Mouse (Mus musculus) 3134 (cell line): ENCODE results near the gene Egf.

Source experiments
- DNase-seq: peaks from one replicate; pipeline ENCODE4 v3.0.0-alpha.2; 2011; ENCODE audit warnings: low spot score; ENCODE audit not compliant: insufficient read length; ENCODE audit errors: extremely low read depth

The Egf gene

DNA sequence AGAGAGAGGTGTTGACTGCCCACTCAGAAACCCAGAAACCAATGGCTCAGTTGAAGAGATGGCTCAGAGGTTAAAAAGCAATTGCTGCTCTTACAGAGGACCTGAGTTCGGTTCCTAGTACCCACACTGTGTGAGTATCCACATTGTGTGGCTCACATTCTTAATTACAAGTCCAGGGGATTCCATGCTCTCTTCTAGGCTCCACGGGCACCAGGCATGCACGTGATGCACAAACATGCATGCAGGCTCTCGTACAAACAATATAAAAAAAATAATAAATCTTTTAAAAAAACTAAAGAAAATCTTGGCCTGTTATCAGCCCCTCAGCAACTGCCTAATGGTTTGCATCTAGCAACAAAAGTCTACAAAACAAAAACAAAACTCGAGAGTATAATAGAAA lies 30.6 kb downstream of the Egf start:
- no peak for DNase-seq

DNA sequence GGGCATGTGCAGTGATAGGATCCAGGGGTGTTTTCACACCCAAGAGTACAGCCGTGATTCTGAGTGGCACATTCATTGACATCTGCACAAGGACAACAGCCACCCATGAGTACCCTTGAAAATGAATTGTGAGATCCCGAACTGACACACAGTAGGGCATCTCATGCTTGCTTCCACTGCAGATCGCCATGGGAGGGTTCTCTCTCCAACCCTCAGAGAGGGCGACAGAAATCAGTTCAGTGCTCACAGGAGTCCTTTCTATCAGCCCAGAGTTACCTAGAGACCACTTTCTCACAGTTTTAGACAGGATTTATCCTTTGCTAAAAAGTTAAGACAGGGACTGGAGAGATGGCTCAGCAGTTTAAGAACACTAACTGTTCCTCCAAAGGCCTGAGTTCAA lies 31.8 kb downstream of the Egf start:
- DNase-seq: no peak

DNA sequence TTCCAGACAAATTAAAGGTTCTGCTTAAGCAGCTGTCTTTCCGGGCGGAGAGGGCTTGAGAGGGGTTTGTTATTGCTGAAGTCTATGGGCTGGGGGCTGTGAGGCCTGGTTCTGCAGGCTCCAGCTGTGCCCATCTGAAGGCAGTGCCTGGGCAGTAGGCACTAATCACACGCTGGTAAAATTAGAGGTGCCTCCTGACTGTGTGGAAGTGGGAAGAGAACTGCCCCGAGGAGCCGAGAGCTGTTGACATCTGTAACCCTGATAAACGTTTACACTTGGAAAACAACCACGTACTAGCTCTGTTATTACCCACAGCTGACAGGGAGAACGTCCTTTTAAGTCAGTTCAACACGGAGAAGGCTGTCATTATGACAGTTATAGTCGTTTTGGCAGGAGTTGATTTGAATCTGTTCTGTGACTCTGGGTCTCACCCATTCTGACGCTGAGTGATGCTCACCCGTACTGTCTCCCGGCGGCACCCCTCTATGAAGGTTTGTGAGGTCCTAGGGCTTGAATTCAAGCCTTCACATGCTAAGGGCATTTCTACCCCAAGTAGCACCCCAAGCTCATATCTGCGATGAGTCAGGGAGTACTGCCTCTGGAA lies 40.5 kb downstream of the Egf start:
- DNase-seq: no peak

DNA sequence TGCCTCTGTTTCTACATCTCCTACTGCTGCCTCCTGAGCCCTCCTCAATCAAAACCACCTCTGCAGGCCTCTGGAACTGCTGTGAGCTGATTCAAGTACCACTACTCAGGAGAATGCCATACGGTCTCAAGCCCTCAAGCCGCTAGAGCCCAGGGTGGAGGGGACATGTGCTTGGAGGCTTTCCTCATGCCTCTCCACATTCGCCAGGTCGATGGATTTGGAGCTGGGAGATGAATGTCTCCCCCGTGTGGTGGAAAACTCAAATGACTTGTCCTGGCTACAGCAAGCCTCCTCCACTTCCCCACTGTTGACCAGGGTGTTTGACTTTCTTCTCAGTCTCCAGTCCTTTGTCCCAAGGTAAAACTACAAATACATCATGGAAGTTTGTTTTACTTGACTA lies 47.0 kb downstream of the Egf start:
- no peak for DNase-seq

DNA sequence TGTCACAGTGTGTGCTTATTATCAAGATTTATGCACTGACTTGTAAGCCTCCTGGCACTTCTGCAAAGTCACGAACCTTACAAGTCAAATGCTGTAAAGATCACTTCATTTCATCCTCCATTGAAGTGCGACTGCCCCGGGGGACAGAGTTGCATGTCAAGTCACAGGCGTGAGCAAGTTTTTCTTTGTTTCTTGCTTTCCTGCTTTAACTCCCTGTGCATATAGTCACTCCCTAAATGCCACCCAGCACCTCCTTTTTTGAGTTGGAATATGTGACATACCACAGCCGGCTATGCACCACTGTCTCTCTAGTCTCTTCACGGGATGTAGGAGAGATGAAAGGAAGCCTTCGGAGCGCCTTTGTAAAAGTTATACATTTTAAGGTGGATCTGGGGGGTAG lies 56.2 kb downstream of the Egf start:
- no peak for DNase-seq

DNA sequence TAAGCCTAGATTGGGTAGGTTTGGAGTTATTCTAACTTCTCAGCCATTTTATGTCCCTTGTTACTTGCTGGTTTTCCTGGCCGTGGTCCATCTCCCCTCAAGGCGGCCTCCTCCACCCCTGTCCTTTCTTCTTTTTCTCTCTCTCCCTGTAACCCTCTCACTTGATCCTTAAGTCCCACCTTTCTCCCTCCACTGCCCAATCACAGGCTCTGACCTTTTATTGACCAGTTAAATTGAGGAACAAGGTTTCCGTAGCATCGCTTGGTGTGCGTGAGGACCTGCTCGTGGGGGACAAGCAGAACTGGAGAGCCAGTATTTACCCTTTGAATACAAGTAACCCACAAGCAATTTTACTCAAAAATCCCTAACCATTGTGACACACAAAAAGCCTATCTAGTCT lies 56.8 kb downstream of the Egf start:
- no peak for DNase-seq

DNA sequence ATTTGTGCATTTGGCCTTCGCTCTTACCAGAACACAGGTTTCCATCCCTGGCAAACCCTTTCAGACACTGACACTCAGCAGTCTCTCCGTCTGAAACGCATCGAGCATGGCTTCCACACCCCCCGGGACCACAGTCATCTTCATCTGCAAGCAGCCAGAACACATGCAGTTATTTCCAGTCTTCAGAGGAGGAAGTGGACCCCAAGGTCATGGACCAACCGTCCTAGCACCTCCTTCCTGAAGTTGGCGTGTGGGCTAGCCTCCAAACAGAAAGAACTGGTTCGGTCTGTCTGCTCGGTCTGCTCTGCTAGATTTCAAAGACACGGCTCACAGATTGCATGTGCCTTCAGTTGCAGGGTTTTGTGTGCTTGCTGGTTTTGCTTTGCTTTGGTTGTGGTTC lies 57.4 kb downstream of the Egf start:
- DNase-seq: no peak

DNA sequence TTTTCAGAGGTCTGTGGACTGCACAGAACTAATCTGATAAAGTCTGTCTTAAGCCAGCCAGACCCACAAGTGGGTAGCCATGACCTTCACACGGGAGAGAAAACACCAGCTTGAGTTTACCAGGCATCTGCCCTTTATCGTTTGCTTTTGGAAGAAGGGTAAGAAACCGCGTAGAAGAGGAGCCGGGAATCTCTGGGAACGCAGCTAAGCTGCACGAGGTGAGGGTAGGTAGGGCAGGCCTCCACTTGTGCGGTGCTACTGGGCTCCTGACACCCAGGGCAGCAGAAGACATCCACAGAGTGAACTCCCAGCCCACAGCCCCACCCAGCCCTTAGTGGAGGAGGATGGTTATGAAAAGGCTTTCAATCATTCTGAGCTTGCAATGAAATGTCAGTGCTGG lies 59.2 kb downstream of the Egf start:
- DNase-seq: no peak

DNA sequence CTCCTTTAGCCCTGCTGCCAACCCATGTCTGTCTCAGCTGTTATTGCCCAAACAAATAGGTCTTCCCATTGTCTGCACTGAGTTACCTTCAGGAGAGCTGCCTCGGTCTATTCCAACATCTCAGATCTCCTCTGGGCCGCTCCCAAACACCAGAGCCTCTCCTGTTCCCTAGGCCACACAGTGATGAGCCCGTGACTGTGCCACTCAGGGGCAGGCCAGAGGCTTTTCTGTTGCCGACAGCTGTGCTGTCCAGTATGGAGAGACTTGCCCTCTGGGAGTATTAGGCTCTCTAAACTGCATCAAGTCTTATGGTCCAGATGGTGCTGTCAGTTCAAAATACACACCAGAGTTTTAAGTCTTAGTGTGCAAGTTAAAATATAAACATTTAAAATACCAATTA lies 61.5 kb downstream of the Egf start:
- no peak for DNase-seq

DNA sequence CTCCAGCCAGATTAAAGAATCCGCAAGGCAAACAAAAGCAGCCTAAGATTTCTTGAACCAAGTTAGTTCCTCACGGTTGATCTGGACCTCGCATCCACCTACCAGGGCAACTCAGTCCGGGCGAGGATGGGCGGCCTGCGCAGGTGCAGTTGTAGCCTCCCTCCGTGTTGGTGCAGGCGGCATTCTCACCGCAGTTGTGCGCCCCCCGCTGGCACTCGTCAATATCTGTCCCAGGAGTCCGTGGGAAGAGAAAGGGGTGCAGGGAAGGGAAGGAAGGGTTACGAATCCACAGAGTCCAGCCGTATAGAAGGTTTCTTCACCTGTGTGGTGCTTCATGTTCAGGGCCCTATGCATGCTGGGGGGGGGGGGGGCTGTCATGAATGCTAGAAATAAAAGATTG lies 62.3 kb downstream of the Egf start:
- DNase-seq: no peak

DNA sequence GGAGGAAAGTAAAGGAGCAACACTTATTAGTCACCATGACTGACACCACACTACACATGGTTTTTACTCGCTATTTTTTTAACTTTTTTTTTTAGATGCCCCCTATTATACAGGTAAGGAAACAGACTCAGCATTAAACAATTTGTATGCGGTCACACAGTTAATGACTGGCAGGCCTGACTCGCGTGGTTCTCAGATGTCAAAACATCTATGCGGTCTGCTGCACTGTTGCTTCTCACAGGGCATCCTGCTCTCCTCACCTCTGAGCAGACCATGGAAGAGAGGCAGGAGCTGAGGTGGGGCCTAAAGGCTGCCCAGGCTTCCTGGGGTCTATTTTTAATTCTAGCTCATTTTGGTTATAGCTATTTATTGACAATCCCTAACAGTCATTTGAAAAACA lies 67.7 kb downstream of the Egf start:
- no peak for DNase-seq

DNA sequence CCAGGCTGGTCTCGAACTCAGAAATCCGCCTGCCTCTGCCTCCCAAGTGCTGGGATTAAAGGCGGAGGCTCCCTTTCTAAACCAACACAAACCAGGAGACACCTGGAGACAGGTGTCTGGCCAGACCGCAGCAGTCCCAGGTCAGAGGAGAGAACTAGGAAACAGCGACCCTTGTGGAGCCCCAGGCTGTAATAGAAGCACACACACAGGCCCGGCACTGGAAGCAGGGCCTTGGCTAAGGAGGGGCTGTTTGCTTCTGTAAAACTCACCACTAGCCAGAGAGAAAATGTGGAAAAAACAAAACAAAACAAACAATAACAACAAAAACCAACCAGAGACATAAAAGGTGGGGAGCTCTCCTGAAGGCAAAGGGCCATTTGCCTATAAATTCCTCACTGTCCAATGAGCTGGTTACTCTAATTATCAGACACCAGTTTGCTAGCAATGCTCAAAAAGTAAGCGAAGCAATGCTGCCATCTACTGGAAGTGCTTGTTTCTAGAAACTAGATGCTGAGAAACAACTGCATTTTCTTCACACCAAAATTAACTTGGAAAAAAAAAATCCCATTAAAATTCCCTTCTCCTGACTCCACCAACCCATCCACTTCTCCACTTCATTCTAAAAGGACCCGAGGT lies 68.3 kb downstream of the Egf start:
- no peak for DNase-seq

DNA sequence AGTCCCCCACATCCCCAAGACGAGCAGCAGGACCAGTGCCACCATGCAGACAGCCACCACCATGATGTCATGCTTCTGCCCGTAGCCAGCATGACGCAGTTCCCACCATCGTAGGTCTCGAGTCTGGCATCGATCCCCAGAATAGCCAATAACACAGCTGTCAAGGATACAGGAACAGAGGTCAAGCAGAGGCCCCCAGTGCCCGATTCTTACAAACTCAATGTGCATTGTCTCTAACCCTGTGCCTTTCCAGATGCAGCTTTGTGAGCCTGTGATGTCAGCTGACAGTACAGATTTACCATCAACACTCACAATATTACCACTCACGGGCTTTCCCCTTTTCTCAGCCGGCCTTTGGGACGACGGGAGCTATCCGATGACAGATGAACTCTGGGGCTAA lies 68.9 kb downstream of the Egf start:
- no peak for DNase-seq

DNA sequence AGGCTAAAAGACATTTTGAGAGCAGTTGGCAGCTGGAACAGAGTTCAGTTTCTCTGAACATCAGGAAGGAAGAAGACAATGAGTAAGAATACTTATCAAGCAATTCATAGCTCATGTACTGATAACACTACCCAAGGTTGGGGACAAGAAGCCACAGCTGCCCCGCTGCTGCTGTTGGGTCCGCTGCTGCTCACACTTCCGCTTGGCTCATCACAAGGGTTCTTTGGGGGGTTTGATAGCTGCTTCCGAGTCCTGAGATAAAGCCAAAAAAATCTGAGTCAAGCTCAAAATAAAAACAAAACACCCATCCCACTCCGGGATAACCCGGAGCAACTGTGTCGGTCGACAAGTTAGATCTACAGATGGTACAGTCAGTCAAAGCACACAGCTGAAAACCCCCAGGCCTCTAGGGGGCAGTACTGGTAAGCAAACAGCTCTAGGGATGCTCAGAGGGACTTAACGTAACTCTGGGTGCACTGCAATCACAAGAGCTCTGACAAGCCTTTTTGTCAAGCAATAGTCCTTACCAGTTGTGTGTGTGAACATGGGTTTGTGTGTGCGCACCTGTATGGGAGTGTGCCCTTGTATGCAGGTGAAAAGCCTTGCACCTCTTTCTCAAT lies 71.9 kb downstream of the Egf start:
- DNase-seq: no peak

DNA sequence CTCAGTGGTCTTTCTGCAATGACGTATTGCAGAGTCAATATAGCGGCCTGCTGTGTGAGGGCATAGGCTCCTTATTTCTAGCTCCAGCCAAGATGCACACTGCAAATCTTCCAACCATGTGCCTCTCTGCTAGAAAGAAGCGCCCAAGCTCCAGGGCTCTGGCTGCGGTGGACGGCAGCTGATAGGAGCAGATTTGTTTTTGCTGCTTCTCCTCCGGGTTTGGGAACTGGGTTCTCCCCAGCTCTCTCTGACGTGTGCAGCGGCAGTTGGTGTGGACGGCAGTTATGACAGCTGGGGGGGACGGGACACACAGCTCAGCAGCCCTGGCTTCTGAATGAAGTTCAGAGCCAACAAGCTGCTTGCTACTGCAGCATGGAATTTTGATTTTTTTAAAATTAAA lies 72.7 kb downstream of the Egf start:
- DNase-seq: no peak

DNA sequence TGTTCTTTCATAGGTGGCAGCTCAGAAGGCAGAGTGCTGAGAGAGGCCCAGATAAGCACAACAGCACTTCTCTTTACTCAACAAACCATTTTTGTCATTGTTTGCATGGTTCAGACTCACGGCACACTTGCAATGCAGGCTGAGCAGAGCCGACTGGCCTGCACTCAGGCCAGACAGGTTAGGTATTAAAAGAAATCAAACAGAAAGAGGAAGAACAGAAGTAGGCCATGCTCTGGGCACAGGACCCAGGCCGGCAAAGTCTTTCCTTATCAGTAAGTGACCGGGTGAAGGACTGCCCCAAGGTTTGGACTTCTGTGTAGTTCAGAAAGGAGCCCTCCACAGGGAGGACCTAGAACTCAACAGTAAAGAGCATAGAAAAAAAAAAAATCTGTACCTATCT lies 73.3 kb downstream of the Egf start:
- DNase-seq: no peak

DNA sequence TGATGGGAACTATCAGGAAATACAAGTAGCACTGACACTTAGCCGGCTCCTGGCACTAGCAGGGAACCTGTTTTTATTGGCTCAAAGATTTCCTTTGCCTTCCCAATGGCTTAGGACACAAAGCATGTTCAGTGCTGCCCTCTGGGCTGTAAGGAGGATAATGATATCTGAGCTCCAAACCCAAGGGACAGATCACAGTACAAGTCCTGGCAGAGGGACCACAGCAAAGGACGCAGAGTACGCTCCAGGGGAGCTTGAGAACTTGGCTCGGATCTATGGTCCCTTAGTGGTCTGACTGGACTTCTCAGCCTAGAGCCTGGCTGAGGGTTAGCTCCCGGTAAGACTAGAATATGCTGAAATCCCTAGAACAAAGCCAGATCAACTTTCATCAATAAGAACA lies 74.9 kb downstream of the Egf start:
- no peak for DNase-seq

DNA sequence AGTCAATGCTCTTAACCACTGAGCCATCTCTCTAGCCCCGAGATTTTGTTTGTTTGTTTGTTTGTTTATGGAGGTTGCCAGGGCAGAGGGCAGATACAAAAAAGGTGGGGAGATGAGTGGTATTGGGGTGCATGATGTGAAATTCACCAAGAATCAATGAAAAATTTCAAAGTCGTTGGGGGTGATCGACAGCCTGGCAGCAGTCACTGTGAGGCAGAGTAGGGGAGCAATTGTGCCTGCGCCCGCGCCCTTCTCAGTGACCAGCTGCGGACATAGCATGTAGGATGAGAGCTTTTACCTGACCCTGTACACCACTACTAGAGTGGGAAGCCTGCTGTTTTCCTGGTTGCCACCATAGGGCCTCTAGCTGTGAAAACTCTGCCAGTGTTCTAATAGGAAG lies 79.2 kb downstream of the Egf start:
- no peak for DNase-seq

DNA sequence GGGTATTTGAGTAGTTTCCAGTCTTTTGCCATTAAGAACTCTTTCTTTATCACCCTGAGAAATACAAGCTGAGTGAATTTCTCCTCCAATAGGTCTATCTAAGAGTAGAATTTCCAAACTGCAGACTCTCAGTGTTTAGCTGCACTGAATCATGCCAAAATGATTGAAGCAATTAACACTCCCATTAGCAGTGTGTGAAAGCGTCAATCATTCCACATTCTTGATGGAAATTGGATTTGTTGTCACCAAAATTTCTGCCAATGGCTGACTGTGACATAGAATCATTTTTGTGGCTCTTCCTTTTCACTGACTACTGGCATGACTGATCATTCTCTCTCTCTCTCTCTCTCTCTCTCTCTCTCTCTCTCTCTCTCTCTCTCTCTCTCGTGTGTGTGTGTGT lies 91.2 kb downstream of the Egf start:
- no peak for DNase-seq

DNA sequence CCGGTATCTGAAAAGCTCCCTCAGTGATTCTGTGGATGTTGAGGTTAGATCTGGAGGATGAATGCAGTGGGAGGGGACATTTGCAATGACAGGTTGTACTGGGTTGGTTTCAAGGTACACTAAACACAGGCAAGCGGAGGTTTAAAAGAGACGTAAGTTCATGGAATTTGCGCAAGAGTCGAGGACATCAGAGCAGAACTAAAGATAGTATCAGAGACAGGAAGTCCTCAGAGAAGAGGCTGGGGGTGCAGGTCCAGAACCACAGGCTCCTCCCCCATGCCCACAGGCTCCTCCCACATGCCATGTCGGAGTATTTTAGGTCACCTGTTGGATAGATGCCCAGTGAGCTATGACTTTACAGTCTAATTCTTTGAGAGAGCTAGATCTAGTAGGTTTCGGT lies 96.3 kb downstream of the Egf start:
- DNase-seq: no peak

DNA sequence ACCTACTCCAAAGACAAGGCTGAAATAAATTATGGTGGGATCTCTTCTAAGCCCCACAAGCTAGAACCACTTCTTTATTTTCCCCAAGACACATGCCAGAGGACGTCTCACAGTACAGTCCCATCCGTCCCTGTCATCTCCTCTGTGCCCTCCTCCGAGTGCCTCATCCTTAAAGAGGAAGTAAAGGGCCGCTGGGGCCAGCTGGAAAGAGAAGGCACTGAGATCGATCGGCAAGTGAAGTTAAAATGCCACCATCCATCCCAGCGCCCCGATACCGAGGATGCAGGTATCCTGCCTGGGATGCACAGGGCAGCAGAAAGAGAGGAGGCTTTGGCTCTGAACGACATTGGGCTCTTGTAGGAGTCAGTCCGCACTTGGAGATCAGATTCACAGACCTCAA lies 97.3 kb downstream of the Egf start:
- DNase-seq: no peak

DNA sequence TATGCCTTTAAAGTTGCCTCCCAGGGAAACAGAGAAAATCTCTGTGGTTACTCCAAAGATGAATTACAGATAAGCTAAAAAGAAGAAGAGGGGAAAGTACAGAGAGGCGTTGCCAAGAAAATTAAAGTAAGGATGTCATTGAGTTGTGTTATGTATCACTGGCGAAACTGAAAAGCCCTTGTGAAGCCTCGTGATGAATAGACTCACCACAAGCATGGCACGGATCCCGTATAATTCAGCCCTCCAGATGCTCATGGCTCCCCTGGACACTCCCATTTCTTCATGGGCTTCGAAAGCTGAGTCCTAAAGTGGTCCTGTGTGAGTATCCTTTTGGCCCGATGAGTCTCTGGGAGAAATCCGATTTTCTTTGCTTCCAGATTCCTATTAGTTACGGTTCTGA lies 97.9 kb downstream of the Egf start:
- DNase-seq: peak; percentile 35

DNA sequence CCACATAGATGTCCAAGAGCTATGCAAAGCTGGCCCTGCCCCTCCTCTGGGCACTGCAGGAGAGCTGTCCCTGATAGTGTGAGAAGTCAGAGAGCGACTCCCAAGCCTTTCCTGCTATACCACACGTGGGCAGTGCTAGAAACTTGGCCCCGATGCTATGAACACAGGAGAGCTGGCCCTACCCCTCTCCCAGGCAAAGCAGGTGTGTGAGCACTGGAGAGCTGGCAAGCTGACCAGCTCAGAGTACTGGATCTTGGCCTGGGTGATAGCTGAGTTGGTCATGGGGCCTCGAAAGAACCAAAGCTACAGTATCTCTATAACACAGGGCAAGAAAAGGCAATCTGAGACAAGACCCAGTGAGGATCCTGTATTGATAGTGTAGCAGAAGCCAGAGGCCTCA lies 98.6 kb downstream of the Egf start:
- DNase-seq: no peak
